8 mouse cellular contexts compared by ENCODE assay signal in the genomic region with DNA sequence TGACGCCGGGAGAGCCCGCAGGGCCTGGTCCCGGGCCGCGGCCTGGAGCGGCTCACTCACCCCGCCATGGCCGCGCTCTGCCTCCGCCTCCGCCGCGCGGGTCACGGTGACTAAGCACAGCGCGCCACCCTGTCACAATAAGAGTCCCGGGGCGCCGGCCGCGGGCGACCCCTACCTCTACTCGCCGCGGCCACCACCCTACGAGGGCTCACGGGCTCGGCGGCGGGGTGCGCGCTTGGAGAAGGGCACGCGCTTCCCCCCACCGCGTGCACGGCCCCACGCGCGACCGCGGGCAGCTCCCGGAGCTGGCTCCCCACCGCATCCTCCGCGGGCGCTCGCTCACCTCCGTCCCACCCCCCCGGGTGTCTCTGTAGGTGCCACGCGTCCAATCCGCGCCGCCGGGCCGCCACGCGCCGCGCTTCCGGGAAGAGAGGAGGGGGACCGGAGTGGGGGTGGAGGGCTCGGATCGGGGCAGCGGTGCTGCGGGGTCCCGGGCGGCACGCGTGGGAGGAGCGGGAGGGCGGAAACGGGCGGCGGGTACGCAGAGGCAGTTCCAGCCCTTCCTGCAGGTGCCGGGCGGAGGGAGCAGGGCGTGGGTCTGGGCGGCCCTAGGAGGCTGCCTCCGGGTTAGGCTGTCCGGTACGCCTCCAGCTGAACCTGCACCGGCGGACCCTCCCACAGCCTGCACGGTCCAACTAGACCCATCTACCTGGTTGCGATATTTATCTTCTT. TPM values are rescaled to one million over a fixed set of nuclear protein-coding genes. Genes with fewer than 3 reads are reported as not detected.
DNase-seq lines count a peak whose midpoint lies in the region; ATAC-seq and TF ChIP-seq lines count a peak whose summit lies in the region.

A gene (minus strand): TSS at position 629 of the 732 bp plus-strand sequence.

- H3K36me3 ChIP-seq in CH12.LX (replicated peaks in 1 of 2; ENCODE audit: control insufficient read depth in 1 of 2, insufficient read depth in 1 of 2, low read length in 1 of 2), result peaks cover 5 to 29% of the 10 kb centered on the region in 2 experiments
- peaks cover 12% of the 10 kb centered on the region for H3K36me3 ChIP-seq in forebrain, embryonic 14.5 days (ENCODE audit: control insufficient read depth, insufficient read depth, low read length)

- peaks cover 17 to 35% of the 10 kb centered on the region in 2 experiments for H3K4me1 ChIP-seq in CH12.LX (ENCODE audit: control insufficient read depth in 1 of 2, insufficient read depth in 2 of 2)
- peaks cover 13% of the 10 kb centered on the region for H3K4me1 ChIP-seq in forebrain, embryonic 14.5 days (ENCODE audit: control insufficient read depth, insufficient read depth, low read length)
- H3K4me1 ChIP-seq in lung, adult 2 months (ENCODE audit: control insufficient read depth, insufficient read depth, low read length), result peaks cover 20% of the 10 kb centered on the region

- H3K4me2 ChIP-seq in CH12.LX (ENCODE audit: insufficient read depth, low read depth, poor library complexity, severe bottlenecking), result peak within 1 kb of the TSS; percentile 89
- H3K4me2 ChIP-seq in forebrain, embryonic 14.5 days (ENCODE audit: low read length), result peak within 1 kb of the TSS; percentile 85

- peak within 1 kb of the TSS; percentile 99 for H3K9ac ChIP-seq in CH12.LX (ENCODE audit: insufficient read depth, low read depth)
- peak within 1 kb of the TSS; percentile 98 for H3K9ac ChIP-seq in forebrain, embryonic 14.5 days (ENCODE audit: low read length)

- H3K27me3 ChIP-seq in CH12.LX (replicated peaks), result peaks cover 4% of the 10 kb centered on the region
- peaks cover 18% of the 10 kb centered on the region for H3K27me3 ChIP-seq in forebrain, embryonic 14.5 days (replicated peaks; ENCODE audit: control insufficient read depth, insufficient read depth, low read length)

- peaks cover 18% of the 10 kb centered on the region for H3K79me2 ChIP-seq in CH12.LX (replicated peaks; ENCODE audit: control insufficient read depth, extremely low read depth, insufficient read depth, poor library complexity, severe bottlenecking)

- peaks cover under 1% of the 10 kb centered on the region for H3K9me3 ChIP-seq in CH12.LX (replicated peaks; ENCODE audit: low read length)
- H3K9me3 ChIP-seq in forebrain, embryonic 14.5 days (replicated peaks; ENCODE audit: control insufficient read depth, low read length), result no peaks in the 10 kb centered on the region

- dilution Hi-C loops in CH12.LX (cut with MboI; ENCODE audit: extremely low pct_ligation_motif_present, extremely low pct_unique_long_range_greater_than_20kb, low sequenced_read_pairs), result no loop called here

- peak; percentile 64 for TF ChIP-seq POLR2A in CH12.LX (IDR thresholded peaks at IDR 0.05; ENCODE audit: low read depth, low read length)
- TF ChIP-seq POLR2A in lung, adult 2 months (IDR thresholded peaks at IDR 0.05; ENCODE audit: borderline replicate concordance, extremely low read depth, low read depth, low read length), result peak; percentile 54; the same call in 1 of the 2 replicates

- peak within 1 kb of the TSS; percentile 77 to 98 (median 88) for H3K4me3 ChIP-seq in CH12.LX (replicated peaks in 1 of 3; ENCODE audit: low read depth in 2 of 3, low read length in 2 of 3, poor library complexity in 1 of 3)
- peak within 1 kb of the TSS; percentile 89 for H3K4me3 ChIP-seq in forebrain, embryonic 14.5 days (ENCODE audit: low read depth, low read length)
- peak within 1 kb of the TSS; percentile 79 for H3K4me3 ChIP-seq in lung, adult 2 months (replicated peaks; ENCODE audit: extremely low read depth, low read depth, low read length)

- TF ChIP-seq CTCF in CH12.LX (conservative IDR thresholded peaks at IDR 0.05 in 1 of 2, IDR thresholded peaks at IDR 0.05 in 1 of 2; ENCODE audit: low read depth in 2 of 2, low read length in 2 of 2), result no peak
- no peak for TF ChIP-seq CTCF in lung, adult 2 months (IDR thresholded peaks at IDR 0.05; ENCODE audit: insufficient read depth, low read length)

- no peak for TF ChIP-seq RAD21 in CH12.LX (IDR thresholded peaks at IDR 0.05; ENCODE audit: low read depth, low read length)

- DNase-seq in CH12.LX (ENCODE audit: extremely low read depth), result peak; percentile 48
- DNase-seq in forebrain, embryonic 14.5 days (ENCODE audit: low spot score), result peak; percentile 80
- peak; percentile 88 to 89 for DNase-seq in heart, postnatal 10 days
- no peak for DNase-seq in large intestine, adult 2 months (ENCODE audit: low read depth, low spot score)
- DNase-seq in lung, adult 2 months, result peak; percentile 88
- peak; percentile 82 to 88 for DNase-seq in thymus, adult 18-20 months

- WGBS in forebrain, embryonic 14.5 days, result under 1% methylated on average over 83 of the region's 90 CpGs
- 1% methylated on average over 87 of the region's 90 CpGs for WGBS in large intestine, adult 2 months
- WGBS in lung, adult 2 months, result under 1% methylated on average over 90 of the region's 90 CpGs

- TF ChIP-seq EP300 in CH12.LX (IDR thresholded peaks at IDR 0.05; ENCODE audit: low read length), result no peak

- in situ Hi-C loops in CH12.LX (cut with MboI; ENCODE audit: low pct_ligation_motif_present, low pct_unique_long_range_greater_than_20kb, low sequenced_read_pairs), result no loop called here

- ATAC-seq in cerebellum, adult (ENCODE audit: insufficient number of reproducible peaks, low FRiP score, low TSS enrichment), result peak; percentile 46
- peak; percentile 87 for ATAC-seq in forebrain, embryonic 14.5 days
- ATAC-seq in neutrophil, adult 5-6 weeks (ENCODE audit: extremely low read depth, insufficient number of reproducible peaks, low FRiP score, poor library complexity, severe bottlenecking), result peak; percentile 30

- intact Hi-C loops in heart, postnatal 10 days (cut with DNase I), result loop anchor here (1.0 to 5.0 kb wide), 3 partner anchors 26 to 118 kb away; a partner anchor contains a TSS

- H3K27ac ChIP-seq in CH12.LX (ENCODE audit: insufficient read depth, low read depth), result peak within 1 kb of the TSS; percentile 40
- peak within 1 kb of the TSS; percentile 81 for H3K27ac ChIP-seq in forebrain, embryonic 14.5 days (ENCODE audit: low read depth, low read length)

TF ChIP-seq in CH12.LX, 34 proteins besides CTCF, POLR2A, EP300 and RAD21 (continues in another document):
- TF ChIP-seq USF2 (conservative IDR thresholded peaks at IDR 0.05; ENCODE audit: low read depth, low read length) (no peak), E2F4 (IDR thresholded peaks at IDR 0.05; ENCODE audit: insufficient replicate concordance, low read depth, low read length) (no peak), MYC (IDR thresholded peaks at IDR 0.05; ENCODE audit: low read depth, low read length) (0 out of 2 replicates have a peak, but pooled peaks have one; percentile 17), KAT2A (IDR thresholded peaks at IDR 0.05; ENCODE audit: insufficient replicate concordance, low read length) (0 out of 2 replicates have a peak, but pooled peaks have one; percentile 39), CHD1 (IDR thresholded peaks at IDR 0.05; ENCODE audit: low read depth, low read length) (no peak; the same call in 1 of the 2 replicates), ZKSCAN1 (IDR thresholded peaks at IDR 0.05; ENCODE audit: borderline replicate concordance, low read depth, low read length) (no peak), CHD2 (IDR thresholded peaks at IDR 0.05; ENCODE audit: low read length) (peak; percentile 28; the same call in 1 of the 2 replicates), ETS1 (conservative IDR thresholded peaks at IDR 0.05; ENCODE audit: low read depth, low read length) (no peak), USF1 (IDR thresholded peaks at IDR 0.05; ENCODE audit: low read depth, low read length) (no peak), TCF12 (IDR thresholded peaks at IDR 0.05; ENCODE audit: low read depth, low read length) (peak; percentile 75), JUN (IDR thresholded peaks at IDR 0.05; ENCODE audit: insufficient read depth, low read depth, low read length) (no peak), UBTF (IDR thresholded peaks at IDR 0.05; ENCODE audit: low read depth, low read length) (peak; percentile 92), MAX (IDR thresholded peaks at IDR 0.05; ENCODE audit: low read length) (peak; percentile 50; the same call in 1 of the 2 replicates), NELFE (IDR thresholded peaks at IDR 0.05; ENCODE audit: low read depth, low read length) (peak; percentile 59), IRF4 (IDR thresholded peaks at IDR 0.05; ENCODE audit: low read depth, low read length) (0 out of 2 replicates have a peak, but pooled peaks have one; percentile 51), BHLHE40 (IDR thresholded peaks at IDR 0.05; ENCODE audit: low read depth, low read length) (peak; percentile 48; the same call in 1 of the 2 replicates), POLR2AphosphoS2 (IDR thresholded peaks at IDR 0.05; ENCODE audit: low read depth, low read length) (no peak), ZNF384 (IDR thresholded peaks at IDR 0.05; ENCODE audit: low read depth, low read length) (no peak), ELF1 (IDR thresholded peaks at IDR 0.05; ENCODE audit: low read depth, low read length) (peak; percentile 83), MXI1 (IDR thresholded peaks at IDR 0.05; ENCODE audit: low read depth, low read length) (peak; percentile 87), ZC3H11A (IDR thresholded peaks at IDR 0.05; ENCODE audit: low read depth, low read length) (no peak), NRF1 (IDR thresholded peaks at IDR 0.05; ENCODE audit: low read depth, low read length) (no peak), GABPA (IDR thresholded peaks at IDR 0.05; ENCODE audit: insufficient replicate concordance, low read depth, low read length) (no peak), MAFK (IDR thresholded peaks at IDR 0.05; ENCODE audit: insufficient replicate concordance, low read length) (peak; percentile 64; the same call in 1 of the 2 replicates), HCFC1 (IDR thresholded peaks at IDR 0.05; ENCODE audit: low read depth, low read length) (peak; percentile 53), RCOR1 (conservative IDR thresholded peaks at IDR 0.05; ENCODE audit: low read depth, low read length) (no peak), MEF2A (IDR thresholded peaks at IDR 0.05; ENCODE audit: borderline replicate concordance, low read depth, low read length) (no peak; the same call in 1 of the 2 replicates), ZMIZ1 (IDR thresholded peaks at IDR 0.05; ENCODE audit: low read depth, low read length) (no peak), SIN3A (IDR thresholded peaks at IDR 0.05; ENCODE audit: low read length) (peak; percentile 80)

RNA-seq across cellular contexts. Expression of the gene that starts here (rescaled TPM):
- total RNA-seq in CH12.LX (2012; rRNA removed), result 41.7 and 42.8 TPM in 2 replicates
- total RNA-seq in CH12.LX (2014; rRNA removed), result 16.2 and 18.4 TPM in 2 replicates
- polyA plus RNA-seq in CH12.LX (2012; ENCODE audit: insufficient read length, low read depth), result 30.0 and 31.2 TPM in 2 replicates
- 34.7 and 39.1 TPM in 2 replicates for polyA plus RNA-seq in forebrain, embryonic 14.5 days (2014; fragmentation: Nextera tagmentation; extraction: Ambion mirVana)
- 10 to 100 TPM; 38.5 to 39.5 TPM for total RNA-seq in heart, postnatal 10 days (2021)
- polyA plus RNA-seq in large intestine, adult 2 months (2012; rRNA removed), result 49.2 and 62.6 TPM in 2 replicates
- polyA plus RNA-seq in lung, adult 2 months (2012; rRNA removed), result 81.2 and 88.3 TPM in 2 replicates
- 25.0 and 29.5 TPM in 2 replicates for total RNA-seq in neutrophil, adult 5-6 weeks (2017)

Comparison
In these comparisons a context has a peak if more than half of its experiments do, and no peak if none do; other contexts are left out.
1. ATAC-seq: peak in every context shown above with its lines; median percentile 87 in forebrain, embryonic 14.5 days; 46 in cerebellum, adult; 30 in neutrophil, adult 5-6 weeks.